Mouse (Mus musculus) lung, postnatal 0 days (tissue): ENCODE results near the gene Impg2.

Experiments
- CTCF ChIP-seq: IDR thresholded peaks from 2 replicates; pipeline ENCODE4 v1.5.1; 2016; ENCODE audit warnings: antibody characterized with exemption, mild to moderate bottlenecking
- EP300 ChIP-seq: IDR thresholded peaks from 2 replicates; pipeline ENCODE4 v1.6.1; 2016; ENCODE audit warnings: antibody characterized with exemption, mild to moderate bottlenecking, control low read depth

- TF ChIP-seq CTCF (no peak), EP300 (no peak)
These were observed 82.9 kb downstream of the Impg2 start for GRCm38 (mm10) chr16:56286977-56287376.
